Mouse (Mus musculus) induced T-regulatory cell, adult 2 months (primary cell): Measurements from ENCODE around the gene Jph3.
A peak's percentile ranks its signal among the peaks of the same experiment; 100 is the strongest.

Source experiments
- DNase-seq: peaks from one replicate; pipeline ENCODE4 v3.0.0-alpha.2; 2012; ENCODE audit warnings: low read depth

Jph3 gene

DNA sequence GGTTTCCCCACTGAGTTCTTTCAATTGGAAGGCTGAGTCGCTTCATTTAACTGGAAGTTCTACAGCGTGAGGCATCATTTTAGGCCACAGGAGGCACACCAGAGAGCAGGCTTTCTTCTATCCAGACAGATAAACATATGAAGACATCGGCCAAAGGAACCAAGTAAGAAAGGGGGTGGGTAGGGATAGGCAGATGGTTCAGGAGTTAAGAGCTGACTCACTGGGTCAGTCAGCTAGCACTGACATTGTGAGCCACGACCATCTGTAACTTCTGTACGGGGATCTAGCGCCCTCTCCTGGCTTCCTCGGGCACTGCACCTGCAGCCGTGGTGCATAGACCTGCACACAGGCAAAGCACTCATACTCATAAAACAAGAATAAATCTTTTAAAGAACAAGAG lies 111.8 kb downstream of the Jph3 start:
- peak; percentile 64 for DNase-seq

DNA sequence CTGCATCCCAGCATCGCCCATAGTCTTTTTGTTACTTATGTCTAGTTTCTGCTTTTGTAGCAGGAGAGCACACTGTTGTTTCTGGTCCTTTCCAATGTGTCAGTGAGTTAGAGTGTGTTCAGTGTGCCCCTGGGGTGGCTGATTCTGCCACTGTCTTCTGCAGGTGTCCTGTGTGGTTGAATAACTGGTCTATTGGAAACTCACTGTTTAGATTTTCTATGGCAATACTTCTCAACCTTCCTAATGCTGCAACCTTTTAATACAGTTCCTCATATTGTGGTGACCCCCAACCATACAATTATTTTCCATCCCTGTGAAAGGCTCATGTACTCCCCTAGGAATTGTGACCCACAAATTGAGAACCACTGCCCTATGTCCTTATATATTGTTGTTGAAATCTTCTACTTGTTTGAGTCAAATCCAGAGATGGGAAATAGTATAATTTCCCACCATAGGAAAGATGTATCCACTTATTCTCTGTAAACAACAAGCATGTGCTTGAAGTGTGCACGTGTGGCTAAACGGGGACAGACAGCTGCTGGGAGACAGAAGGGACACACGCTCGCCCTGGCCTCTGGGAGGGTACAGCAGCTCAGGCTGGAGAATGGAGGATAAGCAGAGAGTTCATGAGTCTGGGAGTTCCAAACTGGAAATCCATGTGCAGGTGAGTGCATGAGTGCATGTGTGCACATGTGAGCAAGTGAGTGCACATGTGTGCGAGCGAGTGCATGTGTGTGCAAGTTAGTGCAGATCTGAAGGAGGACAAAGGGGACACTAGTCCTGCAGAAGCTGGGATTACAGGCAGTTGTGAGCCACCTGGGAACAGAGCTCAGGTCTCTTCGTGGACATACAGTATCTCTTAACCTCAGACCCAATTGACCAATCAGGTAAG lies 112.9 kb downstream of the Jph3 start:
- no peak for DNase-seq

DNA sequence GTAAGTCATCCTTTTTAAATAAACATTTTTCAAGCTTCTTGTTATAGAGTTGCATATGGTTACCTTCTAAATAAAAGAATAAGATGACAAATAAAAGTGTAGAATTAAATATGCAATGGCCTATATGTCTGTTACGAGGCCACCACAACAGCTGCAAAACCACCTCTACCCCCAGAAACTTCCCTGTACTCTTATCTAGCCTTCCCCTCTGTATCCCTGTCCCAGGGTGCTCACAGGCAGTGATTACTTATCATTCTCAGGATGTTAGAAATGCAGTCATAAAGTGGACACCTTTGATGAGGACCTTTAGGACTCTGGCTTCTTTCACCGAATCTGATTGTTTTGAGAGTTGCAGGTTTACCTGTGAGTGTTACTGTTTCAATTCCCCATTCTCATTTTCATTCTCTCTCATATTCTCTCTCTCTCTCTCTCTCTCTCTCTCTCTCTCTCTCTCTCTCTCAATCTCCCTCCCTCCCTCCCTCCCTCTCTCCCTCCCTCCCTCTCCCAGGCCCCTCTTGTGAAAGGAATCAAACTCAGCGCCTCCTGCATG lies 113.8 kb downstream of the Jph3 start:
- no peak for DNase-seq
